Mouse (Mus musculus) intestine, embryonic 14.5 days (tissue): ENCODE measurements at regions not wholly inside any gene's neighbourhood (a gene's known extent, or its start where the extent isn't known, plus 50 kb on each side); places are given as distances from the start of the nearest gene placed in this dataset.

Source experiments
- ATAC-seq: fragments of 200-750 bp; cut with Nextera tagmentation; replicated peaks from 2 replicates; pipeline ENCODE4 v1.8.0; 2017; ENCODE audit warnings: low read depth, moderate number of reproducible peaks, moderate TSS enrichment, moderate library complexity; ENCODE audit not compliant: low FRiP score, low TSS enrichment
- DNase-seq: peaks from one replicate; pipeline ENCODE4 v3.0.0-alpha.2; 2018; ENCODE audit warnings: low spot score
- H3K27ac ChIP-seq: fragments of 300-500 bp; sonication (generic); 2 replicates; pipeline ENCODE4 v1.5.1; 2014; ENCODE audit warnings: low read depth, mild to moderate bottlenecking, control low read depth
- H3K27me3 ChIP-seq: fragments of 300-500 bp; sonication (generic); replicated peaks from 2 replicates; pipeline ENCODE4 v1.6.1; 2014; ENCODE audit warnings: low read length, control low read depth; ENCODE audit not compliant: control insufficient read depth, insufficient read depth
- H3K36me3 ChIP-seq: fragments of 300-500 bp; sonication (generic); 2 replicates; pipeline ENCODE4 v1.6.1; 2014; ENCODE audit warnings: low read length, control low read depth; ENCODE audit not compliant: control insufficient read depth, insufficient read depth
- H3K4me1 ChIP-seq: fragments of 300-500 bp; sonication (generic); replicated peaks from 2 replicates; pipeline ENCODE4 v1.6.1; 2014; ENCODE audit warnings: low read length, control low read depth, mixed read lengths; ENCODE audit not compliant: control insufficient read depth, insufficient read depth
- H3K4me2 ChIP-seq: fragments of 300-500 bp; sonication (generic); 2 replicates; pipeline ENCODE4 v1.6.1; 2014; ENCODE audit warnings: low read length
- H3K4me3 ChIP-seq: fragments of 300-500 bp; sonication (generic); 2 replicates; pipeline ENCODE4 v1.5.1; 2014; ENCODE audit warnings: low read depth, low read length, control low read depth, mixed read lengths
- H3K9ac ChIP-seq: fragments of 300-500 bp; sonication (generic); 2 replicates; pipeline ENCODE4 v1.6.1; 2014; ENCODE audit warnings: mild to moderate bottlenecking, low read length
- H3K9me3 ChIP-seq: fragments of 300-500 bp; sonication (generic); 2 replicates; pipeline ENCODE4 v1.6.1; 2016; ENCODE audit warnings: low read length, control low read depth; ENCODE audit not compliant: control insufficient read depth
- WGBS: fragments of 180-500 bp; shearing (Covaris S2); extraction: QIAGEN DNeasy Blood & Tissue Kit; methylation state at CpG from one replicate; pipeline ENCODE4 v1.1.7; 2014; 5-methylcytosine and 5-hydroxymethylcytosine counted together

- no peaks in the 10 kb centered on the region; the same call in 1 of the 2 replicates for H3K27me3 ChIP-seq
- no peak for ATAC-seq
- H3K27ac ChIP-seq, result no peak overlapping the region
- 38% methylated on average over 2 of the region's 2 CpGs for WGBS
- DNase-seq, result no peak
- no peak overlapping the region for H3K4me3 ChIP-seq
- H3K4me1 ChIP-seq, result no peaks in the 10 kb centered on the region
- H3K4me2 ChIP-seq, result no peak overlapping the region
- H3K36me3 ChIP-seq, result no peaks in the 10 kb centered on the region
- no peak overlapping the region for H3K9ac ChIP-seq
- no peaks in the 10 kb centered on the region for H3K9me3 ChIP-seq
These were observed 134.4 kb downstream of the Tmem161b start for GRCm38 (mm10) chr13:84356455-84356854.

- H3K27me3 ChIP-seq, result no peaks in the 10 kb centered on the region
- no peak overlapping the region for H3K4me2 ChIP-seq
- DNase-seq, result no peak
- whole genome bisulfite sequencing, result 95% methylated on average over 2 of the region's 2 CpGs
- ATAC-seq, result no peak
- no peaks in the 10 kb centered on the region for H3K9me3 ChIP-seq
- H3K4me1 ChIP-seq, result no peaks in the 10 kb centered on the region
- H3K27ac ChIP-seq, result no peak overlapping the region
- H3K36me3 ChIP-seq, result no peaks in the 10 kb centered on the region
- H3K4me3 ChIP-seq, result no peak overlapping the region
- H3K9ac ChIP-seq, result no peak overlapping the region
These were observed 138.4 kb downstream of the Tmem161b start for GRCm38 (mm10) chr13:84360536-84360935.

- H3K4me2 ChIP-seq, result no peak overlapping the region
- no peak for ATAC-seq
- WGBS, result 87% methylated on average over 4 of the region's 4 CpGs
These were observed 142.0 kb downstream of the Tmem161b start for GRCm38 (mm10) chr13:84364069-84364468.

GRCm38 (mm10) chr13:84365503-84365902, 143.4 kb downstream of the Tmem161b start:
- no peak overlapping the region for H3K9ac ChIP-seq
- no peak for DNase-seq
- H3K4me1 ChIP-seq, result no peaks in the 10 kb centered on the region
- H3K4me2 ChIP-seq, result no peak overlapping the region
- ATAC-seq, result no peak
- no peaks in the 10 kb centered on the region for H3K36me3 ChIP-seq
- H3K27me3 ChIP-seq, result no peaks in the 10 kb centered on the region
- no peak overlapping the region for H3K4me3 ChIP-seq
- H3K27ac ChIP-seq, result no peak overlapping the region
- no peaks in the 10 kb centered on the region for H3K9me3 ChIP-seq

More at GRCm38 (mm10) chr13:84364069-84364468, 142.0 kb downstream of the Tmem161b start:
- no peaks in the 10 kb centered on the region for H3K9me3 ChIP-seq
- H3K4me3 ChIP-seq, result no peak overlapping the region
- H3K9ac ChIP-seq, result no peak overlapping the region
- no peaks in the 10 kb centered on the region for H3K27me3 ChIP-seq
- H3K4me1 ChIP-seq, result no peaks in the 10 kb centered on the region
- no peak for DNase-seq
- H3K36me3 ChIP-seq, result no peaks in the 10 kb centered on the region
- no peak overlapping the region for H3K27ac ChIP-seq

- Histone ChIP-seq H3K4me3 (no peak overlapping the region), H3K27me3 (no peaks in the 10 kb centered on the region), H3K9me3 (no peaks in the 10 kb centered on the region), H3K27ac (no peak overlapping the region), H3K4me2 (no peak overlapping the region), H3K36me3 (no peaks in the 10 kb centered on the region), H3K4me1 (no peaks in the 10 kb centered on the region), H3K9ac (no peak overlapping the region)
- DNase-seq, result no peak
- ATAC-seq, result no peak
These were observed 143.9 kb downstream of the Tmem161b start for GRCm38 (mm10) chr13:84366017-84366416.

- ATAC-seq, result no peak
- Histone ChIP-seq H3K4me1 (no peaks in the 10 kb centered on the region), H3K9ac (no peak overlapping the region), H3K27me3 (no peaks in the 10 kb centered on the region), H3K9me3 (no peaks in the 10 kb centered on the region), H3K36me3 (no peaks in the 10 kb centered on the region), H3K4me2 (no peak overlapping the region), H3K27ac (no peak overlapping the region), H3K4me3 (no peak overlapping the region)
- no peak for DNase-seq
- 84% methylated on average over 1 of the region's 1 CpGs for WGBS
These were observed 144.7 kb downstream of the Tmem161b start for GRCm38 (mm10) chr13:84366839-84367238.

GRCm38 (mm10) chr13:84368225-84368624, 146.1 kb downstream of the Tmem161b start:
- no peaks in the 10 kb centered on the region for H3K9me3 ChIP-seq
- no peaks in the 10 kb centered on the region for H3K27me3 ChIP-seq
- no peak overlapping the region for H3K4me3 ChIP-seq
- ATAC-seq, result no peak
- H3K27ac ChIP-seq, result no peak overlapping the region
- 77% methylated on average over 2 of the region's 2 CpGs for WGBS
- H3K36me3 ChIP-seq, result no peaks in the 10 kb centered on the region
- no peak overlapping the region for H3K4me2 ChIP-seq
- H3K9ac ChIP-seq, result no peak overlapping the region
- no peaks in the 10 kb centered on the region for H3K4me1 ChIP-seq
- no peak for DNase-seq

GRCm38 (mm10) chr13:84374711-84375257, 152.7 kb downstream of the Tmem161b start:
- Histone ChIP-seq H3K4me1 (no peaks in the 10 kb centered on the region), H3K9ac (no peak overlapping the region), H3K27ac (no peak overlapping the region), H3K4me2 (no peak overlapping the region), H3K27me3 (no peaks in the 10 kb centered on the region), H3K4me3 (no peak overlapping the region), H3K36me3 (no peaks in the 10 kb centered on the region), H3K9me3 (no peaks in the 10 kb centered on the region)
- no peak for ATAC-seq
- WGBS, result 83% methylated on average over 4 of the region's 4 CpGs
- DNase-seq, result no peak

GRCm38 (mm10) chr13:84375941-84376340, 153.8 kb downstream of the Tmem161b start:
- WGBS, result 86% methylated on average over 4 of the region's 4 CpGs

More at GRCm38 (mm10) chr13:84375941-84376340, 153.8 kb downstream of the Tmem161b start:
- H3K9ac ChIP-seq, result no peak overlapping the region
- no peaks in the 10 kb centered on the region for H3K36me3 ChIP-seq
- H3K27me3 ChIP-seq, result no peaks in the 10 kb centered on the region
- H3K9me3 ChIP-seq, result no peaks in the 10 kb centered on the region
- no peak for DNase-seq
- H3K4me1 ChIP-seq, result no peaks in the 10 kb centered on the region
- ATAC-seq, result no peak
- H3K27ac ChIP-seq, result no peak overlapping the region
- no peak overlapping the region for H3K4me3 ChIP-seq
- no peak overlapping the region for H3K4me2 ChIP-seq
